Mouse (Mus musculus): ENCODE results near the gene Myrip.

- TF ChIP-seq POLR2A (IDR thresholded peaks at IDR 0.05; ENCODE audit: low read depth, low read length): no peak
- no peak for TF ChIP-seq CTCF (IDR thresholded peaks at IDR 0.05; ENCODE audit: extremely low read depth, insufficient read length, insufficient replicate concordance, low read depth, low read length)
These were observed 135.5 kb downstream of the Myrip start for GRCm38 (mm10) chr9:120436854-120437253.
